Mouse (Mus musculus) brain, embryonic 18.5 days (tissue): Measurements from ENCODE around the gene Cdk5rap3.

Experiments used
- DNase-seq: peaks from one replicate; pipeline ENCODE4 v3.0.0-alpha.2; 2012; ENCODE audit warnings: low read depth, low spot score

Gene Cdk5rap3

DNA sequence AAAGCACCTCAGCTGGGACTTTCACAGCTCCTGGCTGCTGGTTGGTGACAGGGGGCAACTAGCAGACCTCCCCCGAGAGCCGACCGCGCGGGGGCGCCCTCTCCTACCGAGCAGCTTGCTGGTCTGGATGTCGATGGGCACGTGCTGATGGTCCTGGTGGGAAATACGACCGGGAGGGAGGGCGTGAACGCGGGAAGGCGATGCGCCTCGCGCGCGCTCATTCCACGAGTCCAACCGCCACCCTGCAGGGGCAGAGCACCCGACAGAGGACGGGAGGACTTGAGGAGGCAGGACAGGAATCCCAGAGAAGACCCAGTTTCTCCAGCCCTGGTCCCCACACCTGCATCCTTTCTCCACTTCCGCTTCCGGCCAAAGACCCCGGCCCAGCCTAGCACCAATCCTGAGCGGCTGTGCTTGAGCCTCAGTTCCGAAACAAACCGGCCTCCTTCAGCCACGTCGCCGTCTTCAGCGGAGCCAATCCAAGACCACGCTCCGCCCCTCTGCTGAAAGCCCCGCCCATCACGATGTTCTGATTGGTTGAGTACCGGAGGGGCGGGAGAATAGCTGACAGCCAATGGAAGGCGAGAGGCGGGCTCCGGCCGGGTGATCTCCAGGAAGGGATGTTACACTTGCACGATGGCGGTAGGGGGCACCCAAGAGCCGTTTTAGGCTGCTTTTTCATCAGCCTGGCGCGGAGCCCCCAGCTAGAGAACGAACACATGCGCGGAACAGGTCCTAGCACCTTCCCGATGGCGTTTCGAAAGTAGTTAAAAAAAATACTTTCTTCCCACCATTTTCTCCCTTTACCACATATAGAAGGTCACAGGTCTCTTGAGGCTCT, at the start of gene Cdk5rap3:
Cdk5rap3 (minus strand) TSS at position 453 of the 841 bp plus-strand sequence.
- DNase-seq: peak; percentile 98

- DNase-seq: no peak
Observed at GRCm38 (mm10) chr11:96963580-96963979, 47.3 kb upstream of the Cdk5rap3 start.

GRCm38 (mm10) chr11:96957061-96957805, 40.9 kb upstream of the Cdk5rap3 start:
- DNase-seq: no peak

DNA sequence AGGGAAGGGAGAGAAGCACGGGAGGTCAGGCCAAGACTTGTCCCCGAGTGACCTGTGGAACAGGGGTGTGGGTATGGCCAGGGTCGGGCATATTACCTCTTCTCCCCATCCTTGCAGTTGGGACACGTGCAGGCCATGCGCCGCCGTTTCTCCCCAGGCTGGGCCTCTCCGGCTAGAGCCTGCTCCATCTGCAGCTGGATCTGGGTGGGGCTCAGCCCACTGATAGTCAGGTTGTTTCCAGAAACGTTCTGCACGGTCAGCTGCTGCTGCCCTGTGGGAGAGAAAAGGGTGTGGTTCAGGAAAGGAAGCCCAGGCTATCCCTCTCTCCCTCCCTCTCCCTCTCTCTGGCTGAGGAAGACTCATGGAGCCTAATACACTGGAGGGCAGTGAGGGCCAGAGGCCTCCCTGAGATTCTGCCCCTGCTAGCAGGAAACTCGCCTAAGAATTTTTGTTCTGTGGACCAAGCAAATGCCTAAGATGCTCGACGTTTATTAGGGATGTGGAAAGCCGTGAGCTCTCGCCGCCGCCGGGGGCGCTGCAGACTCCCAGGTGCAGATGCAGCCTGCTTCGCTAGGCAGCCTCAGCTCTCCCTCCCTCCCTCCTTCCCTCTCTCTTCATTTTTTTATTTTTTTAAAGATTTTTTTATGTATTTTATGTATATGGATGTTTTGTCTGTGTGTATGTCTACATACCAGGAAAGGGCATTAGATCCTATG, 39.9 kb upstream of the Cdk5rap3 start:
- no peak for DNase-seq

- DNase-seq: no peak
Observed at GRCm38 (mm10) chr11:96955094-96955493, 38.8 kb upstream of the Cdk5rap3 start.

GRCm38 (mm10) chr11:96952896-96953295, 36.6 kb upstream of the Cdk5rap3 start:
- DNase-seq: no peak

- DNase-seq: no peak
Observed at GRCm38 (mm10) chr11:96952426-96952825, 36.1 kb upstream of the Cdk5rap3 start.

DNA sequence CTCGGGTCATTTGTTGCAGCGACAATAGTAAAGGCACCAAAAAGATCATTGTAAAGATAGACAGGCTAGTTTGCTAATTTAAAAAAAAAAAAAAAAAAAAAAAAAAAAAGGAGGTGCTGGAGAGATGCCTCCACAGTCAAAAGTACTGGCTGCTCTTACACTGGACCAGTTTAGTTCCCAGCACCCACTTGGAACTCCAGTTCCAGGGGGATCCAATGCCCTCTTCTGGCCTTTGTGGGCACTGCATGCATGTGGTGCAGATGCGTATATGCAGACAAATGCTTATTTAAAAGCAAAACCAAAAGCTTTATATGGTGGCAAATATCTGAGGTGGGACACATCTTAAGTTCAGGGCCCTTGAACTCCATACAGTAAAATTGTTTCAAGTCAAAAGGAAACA, 34.5 kb upstream of the Cdk5rap3 start:
- no peak for DNase-seq

- no peak for DNase-seq
Observed at GRCm38 (mm10) chr11:96947849-96948248, 31.6 kb upstream of the Cdk5rap3 start.

GRCm38 (mm10) chr11:96946498-96946897, 30.2 kb upstream of the Cdk5rap3 start:
- no peak for DNase-seq

DNA sequence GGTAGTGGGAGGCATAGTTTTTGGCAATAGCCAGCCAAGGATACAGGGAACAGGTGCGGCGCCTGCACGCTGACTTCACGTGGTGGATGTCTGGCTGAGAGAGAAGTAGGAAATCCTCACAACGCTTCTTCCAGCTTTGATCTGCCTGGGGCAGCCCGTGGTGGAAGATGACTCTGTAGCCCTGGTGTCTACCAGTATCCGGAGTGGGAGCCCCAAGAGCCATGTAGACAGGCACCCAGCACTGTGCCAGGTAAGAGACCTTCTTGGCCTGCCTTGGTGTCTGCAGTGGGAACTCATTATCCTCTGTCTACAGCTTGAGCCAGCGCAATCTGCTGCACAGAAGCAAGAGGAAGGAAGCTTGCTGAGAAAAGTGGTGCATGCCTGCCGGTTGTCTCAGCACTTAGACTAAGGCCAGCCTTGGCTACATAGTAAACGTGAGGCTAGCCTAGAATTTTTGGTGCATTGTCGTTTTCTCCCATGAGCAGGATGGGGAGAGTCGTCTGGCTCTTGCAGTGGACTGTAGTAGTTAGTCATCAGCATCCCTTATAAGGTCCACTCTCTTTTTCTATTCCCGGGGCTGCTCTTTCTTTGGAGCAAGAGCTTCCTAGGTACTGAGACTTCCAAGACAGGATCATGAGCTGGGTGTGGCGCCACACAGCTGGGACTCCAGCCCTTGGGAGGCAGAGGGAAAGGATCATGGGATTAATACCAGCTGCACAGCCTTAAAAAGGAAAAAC, 28.7 kb upstream of the Cdk5rap3 start:
- no peak for DNase-seq

DNA sequence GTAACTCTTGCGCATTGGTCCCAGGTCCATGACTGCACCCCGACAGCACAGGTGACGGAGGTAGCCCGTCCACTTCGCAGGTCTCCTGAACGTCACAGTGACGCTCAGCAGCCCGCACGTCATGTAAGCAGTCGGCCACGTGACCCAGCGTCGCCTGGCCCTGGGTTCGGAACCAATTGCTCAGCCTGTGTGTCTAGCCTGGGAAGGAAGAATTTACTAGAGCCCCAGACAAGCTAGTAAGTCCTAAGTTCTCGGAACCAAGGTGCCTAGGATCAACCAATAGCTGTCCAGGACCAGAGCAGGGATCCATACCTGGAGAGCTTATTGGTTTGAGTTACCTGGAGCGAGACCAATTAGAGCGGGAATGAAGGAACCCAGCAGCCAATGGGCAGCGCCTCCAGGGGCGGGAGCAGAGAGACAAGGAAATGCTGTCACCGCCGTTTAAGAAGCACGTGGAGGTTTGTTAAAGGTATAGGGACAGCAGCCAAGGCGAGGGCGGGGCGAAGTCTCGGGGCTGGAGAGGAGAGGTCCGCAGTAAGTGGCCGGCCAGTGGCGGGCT, 27.5 kb upstream of the Cdk5rap3 start, which contains the start of gene Pnpo:
Pnpo (minus strand) TSS at position 241 of the 559 bp plus-strand sequence.
- peak; percentile 95 for DNase-seq

- no peak for DNase-seq
Observed at GRCm38 (mm10) chr11:96941989-96942590, 25.8 kb upstream of the Cdk5rap3 start.

DNA sequence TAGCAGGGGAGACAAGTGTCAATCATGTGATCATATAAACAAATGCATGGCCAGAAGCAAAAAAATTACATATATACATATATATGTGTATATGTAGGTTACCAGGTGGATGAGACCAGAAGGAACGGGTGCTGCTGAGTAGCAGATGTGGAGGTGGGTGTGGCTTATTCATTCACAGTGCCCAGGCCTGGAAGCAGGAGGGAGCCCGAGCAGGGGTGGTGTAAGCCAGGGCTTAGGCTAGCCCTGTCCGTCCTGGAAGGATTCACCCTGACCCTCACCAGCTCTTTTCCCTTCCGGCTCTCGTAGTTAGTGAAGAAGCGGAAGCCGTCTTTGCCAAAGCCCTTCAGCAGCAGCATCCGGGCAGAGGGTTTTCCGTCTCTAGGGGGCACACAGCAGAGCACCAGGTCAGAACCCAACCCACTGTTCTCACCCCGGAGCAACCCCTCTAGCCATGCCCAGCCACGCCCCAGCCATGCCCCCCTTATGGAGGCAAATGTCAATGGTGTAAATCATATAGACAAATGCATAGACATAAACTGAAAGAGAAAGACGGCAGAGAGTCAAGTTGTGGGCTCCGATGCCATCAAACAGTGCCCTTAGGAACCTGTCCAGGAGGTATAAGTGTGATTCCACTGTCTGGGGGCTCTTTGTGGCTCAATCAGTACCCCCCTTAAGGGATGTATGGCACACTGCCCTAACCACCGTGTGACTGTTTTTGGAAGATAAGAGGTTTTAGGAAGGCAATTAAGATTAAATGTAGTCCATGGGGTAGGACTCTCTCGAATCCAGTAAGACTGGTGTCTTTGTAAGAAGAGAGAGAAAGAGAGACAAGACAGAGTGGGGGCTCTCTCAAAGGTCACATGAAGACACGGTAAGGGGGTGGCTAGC, 24.5 kb upstream of the Cdk5rap3 start:
- DNase-seq: no peak

DNA sequence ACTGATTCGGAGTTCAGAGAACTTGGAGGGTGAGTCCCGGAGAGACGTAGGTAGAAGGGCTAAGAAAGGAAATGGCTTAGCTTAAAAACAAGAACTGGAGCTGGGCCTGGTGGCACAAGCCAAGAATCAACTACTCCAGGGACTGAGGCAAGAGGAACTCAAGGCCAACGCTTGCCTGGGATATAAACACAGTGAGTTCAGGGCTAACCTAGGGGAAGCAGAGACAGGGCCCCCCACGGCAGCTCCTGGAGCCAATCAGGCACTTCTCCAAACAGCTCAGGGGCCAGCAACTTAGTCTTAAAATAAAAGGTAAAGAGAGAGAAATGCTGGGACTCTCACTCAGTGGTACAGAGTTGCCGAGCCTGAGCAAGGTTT, 22.1 kb upstream of the Cdk5rap3 start:
- DNase-seq: no peak

GRCm38 (mm10) chr11:96937549-96938425, 21.5 kb upstream of the Cdk5rap3 start:
- DNase-seq: no peak

- DNase-seq: no peak
Observed at GRCm38 (mm10) chr11:96935872-96936650, 19.8 kb upstream of the Cdk5rap3 start.

DNA sequence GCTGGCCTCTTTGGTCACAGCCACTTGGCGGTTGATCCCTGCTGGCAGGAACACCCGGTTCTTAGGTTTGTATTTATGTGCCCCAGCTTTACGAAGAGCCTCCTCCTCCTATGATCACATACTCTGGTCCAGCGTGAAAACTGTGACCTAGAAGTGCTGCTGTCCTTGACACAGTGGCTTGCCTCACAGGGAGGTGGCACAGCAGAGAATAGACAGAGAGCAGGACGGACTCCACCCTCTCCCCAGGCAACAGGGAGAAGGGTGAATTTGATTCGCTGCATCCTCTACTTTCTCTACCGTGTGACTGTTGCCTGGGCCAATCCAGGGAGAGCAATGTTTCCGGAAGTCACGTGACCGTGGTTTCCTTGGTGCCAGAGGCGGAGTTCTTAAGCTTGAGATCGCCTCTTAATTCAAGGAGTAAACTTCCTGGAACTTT, 18.6 kb upstream of the Cdk5rap3 start:
- DNase-seq: no peak
